Mouse (Mus musculus): Measurements from ENCODE around the gene Tbc1d16.

Gene Tbc1d16

DNA sequence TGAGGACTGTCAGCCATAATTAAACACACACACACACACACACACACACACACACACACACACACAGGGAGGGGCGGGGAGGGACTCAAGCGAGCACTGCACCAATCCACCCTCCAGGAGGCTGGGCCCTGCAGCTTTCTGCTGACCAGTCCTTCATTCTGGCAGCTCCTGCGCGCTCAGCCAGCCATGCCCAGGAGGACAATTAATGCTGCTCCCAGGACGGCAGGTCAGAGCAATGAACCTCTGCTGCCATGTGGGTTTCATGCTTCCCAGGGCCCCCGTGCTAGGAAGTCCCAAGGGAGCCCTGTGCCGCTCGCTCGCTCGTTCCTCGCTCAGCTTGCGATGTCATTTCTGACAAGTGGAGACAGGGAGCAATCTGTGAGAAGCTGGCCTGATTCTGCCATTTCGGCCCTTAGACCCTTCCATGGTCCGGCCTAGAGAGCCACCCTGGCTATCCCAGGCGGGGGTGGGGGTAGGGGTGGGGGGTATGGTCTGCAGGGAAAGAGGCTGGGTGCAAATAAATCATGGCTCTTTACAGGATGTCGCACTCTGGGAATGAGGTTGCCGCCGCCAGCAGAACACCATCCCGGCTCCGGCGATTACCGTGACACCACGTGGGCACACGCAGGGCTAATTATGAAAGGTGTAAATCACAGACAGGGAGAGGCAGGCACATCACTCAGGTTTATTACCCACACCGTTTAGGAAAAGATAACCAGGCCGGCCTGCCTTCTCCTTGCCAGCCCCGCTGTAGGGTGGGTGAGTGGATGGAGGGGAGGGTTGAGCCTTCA, 51.7 kb downstream of the Tbc1d16 start:
- no peak for DNase-seq (ENCODE audit: low spot score)

DNA sequence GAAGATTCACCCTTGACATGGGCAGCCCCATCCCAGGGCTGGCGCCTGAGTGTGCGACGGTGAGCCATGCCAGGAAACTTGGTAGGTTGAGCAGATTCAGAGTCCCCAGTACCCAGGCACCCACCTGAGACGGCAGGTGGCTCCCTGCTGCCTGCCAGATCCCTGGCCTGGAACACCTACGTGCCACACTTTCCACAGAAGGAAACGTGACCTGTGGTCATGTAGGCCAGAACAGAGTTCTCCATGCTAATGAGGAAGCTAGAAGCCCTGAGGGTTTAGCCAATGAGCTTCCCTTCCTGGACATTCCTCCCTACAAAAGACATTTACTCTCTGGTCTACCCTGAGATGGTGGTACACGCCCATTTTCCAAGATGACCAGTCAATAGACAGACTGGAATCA, 56.7 kb downstream of the Tbc1d16 start:
- no peak for DNase-seq (ENCODE audit: low spot score)

DNA sequence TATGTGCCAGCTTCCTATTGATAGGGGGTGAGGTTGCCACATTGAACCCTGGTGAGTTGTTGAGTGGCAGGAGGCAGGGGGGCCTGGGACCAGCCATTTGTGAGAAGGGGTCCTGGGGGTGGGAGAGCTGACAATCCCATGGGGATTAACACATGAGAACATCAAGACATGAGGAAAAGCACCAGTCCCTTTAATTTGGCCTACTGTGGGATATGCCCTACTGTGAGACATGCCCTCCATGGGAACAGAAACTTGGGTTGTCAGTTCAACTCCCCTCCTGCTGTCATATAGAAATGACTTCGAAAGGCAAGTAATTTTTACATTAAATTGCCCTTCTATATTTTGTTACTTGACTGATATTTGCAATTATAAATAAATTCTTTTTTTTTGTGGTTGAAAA, 59.4 kb downstream of the Tbc1d16 start:
- DNase-seq (ENCODE audit: low spot score), result no peak

DNA sequence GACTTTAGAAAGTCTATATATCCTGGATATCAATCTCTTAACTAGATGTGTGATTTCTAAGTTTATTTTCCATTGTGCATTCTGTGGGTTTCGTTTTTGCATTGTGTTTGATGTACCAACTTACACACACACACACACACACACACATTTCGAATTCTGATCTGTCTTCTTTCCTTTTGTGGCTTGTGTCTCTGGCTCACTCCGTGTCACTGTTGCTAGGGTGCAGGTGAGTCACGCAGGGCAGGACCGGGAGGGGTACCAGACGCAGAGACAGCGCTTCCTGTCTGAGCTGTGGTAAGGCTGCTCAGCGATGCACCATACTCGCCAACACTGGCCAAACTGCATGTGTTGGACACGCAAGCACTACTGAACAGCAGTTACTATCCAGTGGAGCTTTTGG, 62.3 kb downstream of the Tbc1d16 start:
- no peak for DNase-seq (ENCODE audit: low spot score)

DNA sequence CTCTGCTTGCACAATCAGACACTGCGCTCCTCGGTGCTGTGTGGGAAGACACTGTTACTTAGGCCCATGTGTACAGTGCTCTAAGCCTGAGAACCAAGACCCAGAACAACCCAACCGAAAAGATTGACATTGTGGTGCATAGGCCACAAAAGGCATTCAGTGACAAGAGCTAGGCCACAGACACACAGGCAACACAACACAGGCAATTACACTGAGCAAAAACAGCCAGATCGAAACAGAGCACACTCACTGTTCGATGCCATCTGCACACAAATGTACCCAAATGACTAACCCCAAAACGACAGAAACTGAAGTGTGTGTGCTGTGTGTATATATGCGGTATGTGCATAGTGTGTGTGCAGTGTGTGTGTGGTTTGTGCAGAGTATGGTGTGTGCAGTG, 63.9 kb downstream of the Tbc1d16 start:
- no peak for DNase-seq (ENCODE audit: low spot score)

DNA sequence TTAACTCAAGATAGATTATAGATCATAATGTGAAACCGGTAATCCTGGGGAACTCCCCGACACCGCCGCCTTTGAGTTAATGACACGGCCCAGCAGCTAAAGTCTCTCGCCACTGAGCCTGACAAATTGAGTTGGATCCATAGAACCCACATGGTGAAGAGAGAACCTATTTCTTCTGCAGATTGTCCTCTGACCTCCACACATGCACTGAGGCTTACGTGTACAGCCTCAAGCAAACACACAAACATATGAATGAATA, 64.6 kb downstream of the Tbc1d16 start:
- no peak for DNase-seq (ENCODE audit: low spot score)

DNA sequence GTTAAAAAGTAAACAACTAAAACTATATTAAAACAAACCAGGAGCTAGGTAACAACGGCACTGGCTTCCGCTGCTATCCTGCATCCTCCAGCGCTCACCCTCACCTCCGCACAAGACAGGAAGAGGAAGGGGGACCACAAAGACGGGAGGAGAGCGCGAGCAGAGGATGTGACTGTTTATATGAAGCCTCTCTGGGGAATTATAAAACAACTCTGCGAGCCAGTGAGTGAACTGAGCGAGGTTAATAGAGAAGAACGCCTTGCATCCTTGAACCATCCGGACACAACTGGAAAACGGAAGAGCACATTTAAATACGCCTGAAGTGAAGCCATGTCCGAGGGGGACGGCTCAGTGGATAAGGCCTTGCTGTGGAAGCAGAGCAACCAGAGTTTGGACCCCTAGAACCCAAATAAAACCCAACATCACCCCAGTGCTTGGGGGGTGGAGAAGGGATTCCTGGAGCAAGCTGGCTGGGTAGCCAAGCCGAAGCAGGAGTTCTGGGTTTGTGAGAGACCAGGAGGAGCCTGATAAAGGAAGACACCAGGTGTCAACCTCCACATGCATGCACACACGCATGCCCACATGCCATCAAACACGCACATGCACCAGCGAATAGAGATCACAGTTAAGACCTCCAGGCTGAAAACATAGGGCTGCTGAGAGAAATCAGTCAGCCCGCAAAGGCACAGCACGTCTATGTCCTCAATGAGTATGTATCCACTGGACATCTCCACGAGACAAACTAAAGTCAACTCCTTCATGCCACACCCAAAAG, 65.2 kb downstream of the Tbc1d16 start:
- DNase-seq (ENCODE audit: low spot score), result no peak

DNA sequence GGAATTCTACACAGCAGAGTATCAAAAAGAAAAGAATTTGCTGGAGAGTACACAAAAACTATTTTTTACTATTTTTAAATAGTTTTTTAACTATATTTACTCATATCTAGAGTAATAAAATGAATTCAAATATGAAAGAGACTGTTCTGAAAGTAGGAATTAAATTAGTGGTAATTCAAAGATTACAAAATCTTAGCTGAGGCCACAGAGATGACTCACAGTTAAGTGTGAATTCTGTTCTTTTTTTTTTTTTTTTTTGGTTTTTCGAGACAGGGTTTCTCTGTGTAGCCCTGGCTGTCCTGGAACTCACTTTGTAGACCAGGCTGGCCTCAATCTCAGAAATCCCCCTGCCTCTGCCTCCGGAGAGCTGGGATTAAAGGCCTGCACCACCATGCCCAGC, 66.6 kb downstream of the Tbc1d16 start:
- DNase-seq (ENCODE audit: low spot score), result no peak

DNA sequence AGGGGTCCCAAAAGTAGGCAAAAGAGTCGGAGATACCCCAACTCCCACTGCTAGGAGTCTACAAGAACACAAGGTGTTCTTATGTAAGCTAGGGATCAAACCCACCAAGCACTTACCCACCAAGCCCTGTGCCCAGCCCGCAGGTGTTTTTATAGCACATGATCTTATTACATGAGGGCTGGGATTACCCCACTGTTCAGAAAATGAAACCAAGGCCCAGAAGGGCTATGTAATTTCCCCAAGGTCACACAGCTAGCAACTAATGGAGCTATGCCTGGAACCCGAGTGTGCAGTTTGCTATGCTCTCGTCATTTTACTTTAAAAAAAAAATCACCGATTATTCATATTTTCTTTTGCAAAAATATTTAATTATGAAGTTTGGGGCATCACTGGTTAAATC, 68.2 kb downstream of the Tbc1d16 start:
- no peak for DNase-seq (ENCODE audit: low spot score)

DNA sequence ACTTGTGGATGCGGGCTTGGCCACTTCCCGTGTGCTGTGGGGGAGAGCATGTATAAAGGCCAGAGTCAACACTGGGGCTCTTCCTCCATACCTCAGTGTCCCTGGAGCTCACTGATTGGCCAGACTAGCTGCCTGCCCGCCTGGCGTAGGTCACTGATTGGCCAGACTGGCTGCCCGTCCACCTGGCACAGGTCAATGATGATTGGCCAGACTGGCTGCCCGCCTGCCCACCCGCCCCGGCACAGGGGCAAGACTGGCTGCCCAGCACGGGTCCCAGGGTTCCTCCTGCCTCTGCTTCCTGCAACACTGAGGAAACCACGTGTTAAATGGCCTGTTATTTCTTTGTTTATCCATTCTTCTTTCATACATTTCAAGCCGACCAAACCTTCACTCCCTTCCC, 68.8 kb downstream of the Tbc1d16 start:
- DNase-seq (ENCODE audit: low spot score), result peak; percentile 95

DNA sequence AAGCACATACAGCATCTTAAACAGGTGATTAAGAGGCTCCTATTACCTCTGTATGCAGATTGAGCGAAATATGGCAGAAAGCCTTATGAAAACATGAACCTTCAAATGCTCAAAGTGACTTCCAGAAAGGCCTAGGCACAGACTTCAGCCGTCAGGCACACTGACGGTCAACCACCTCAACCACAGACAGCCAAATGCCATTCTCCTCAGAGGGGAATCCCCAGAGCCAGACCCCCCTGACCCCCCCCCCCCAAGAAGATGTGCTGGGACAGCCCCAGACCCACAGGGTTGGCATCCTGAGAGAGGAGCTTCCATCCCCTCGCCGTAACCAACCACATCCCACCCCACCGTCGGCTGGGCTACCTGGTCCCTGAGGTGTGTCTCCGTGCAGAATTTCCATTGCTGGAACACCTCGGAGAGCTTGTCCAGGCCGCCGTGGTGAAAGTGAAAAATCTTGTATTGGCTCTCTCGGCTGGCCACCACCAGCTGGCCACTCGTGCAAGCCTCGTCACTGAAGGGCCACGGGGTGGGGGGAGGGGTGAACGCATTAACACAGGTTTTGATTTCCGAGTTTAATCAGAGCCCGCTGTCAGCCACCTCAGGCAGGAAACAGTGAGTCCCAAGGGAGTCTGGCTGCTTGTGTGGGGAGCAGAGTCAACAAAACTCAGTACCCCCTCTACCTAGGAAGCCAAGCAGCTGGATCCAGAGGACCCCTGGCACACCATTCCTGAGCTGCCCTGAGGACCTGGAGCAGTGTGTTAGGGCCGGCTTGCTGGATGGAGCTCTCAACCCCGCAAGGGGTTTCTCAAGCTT, 70.7 kb downstream of the Tbc1d16 start:
- DNase-seq (ENCODE audit: low spot score), result no peak

DNA sequence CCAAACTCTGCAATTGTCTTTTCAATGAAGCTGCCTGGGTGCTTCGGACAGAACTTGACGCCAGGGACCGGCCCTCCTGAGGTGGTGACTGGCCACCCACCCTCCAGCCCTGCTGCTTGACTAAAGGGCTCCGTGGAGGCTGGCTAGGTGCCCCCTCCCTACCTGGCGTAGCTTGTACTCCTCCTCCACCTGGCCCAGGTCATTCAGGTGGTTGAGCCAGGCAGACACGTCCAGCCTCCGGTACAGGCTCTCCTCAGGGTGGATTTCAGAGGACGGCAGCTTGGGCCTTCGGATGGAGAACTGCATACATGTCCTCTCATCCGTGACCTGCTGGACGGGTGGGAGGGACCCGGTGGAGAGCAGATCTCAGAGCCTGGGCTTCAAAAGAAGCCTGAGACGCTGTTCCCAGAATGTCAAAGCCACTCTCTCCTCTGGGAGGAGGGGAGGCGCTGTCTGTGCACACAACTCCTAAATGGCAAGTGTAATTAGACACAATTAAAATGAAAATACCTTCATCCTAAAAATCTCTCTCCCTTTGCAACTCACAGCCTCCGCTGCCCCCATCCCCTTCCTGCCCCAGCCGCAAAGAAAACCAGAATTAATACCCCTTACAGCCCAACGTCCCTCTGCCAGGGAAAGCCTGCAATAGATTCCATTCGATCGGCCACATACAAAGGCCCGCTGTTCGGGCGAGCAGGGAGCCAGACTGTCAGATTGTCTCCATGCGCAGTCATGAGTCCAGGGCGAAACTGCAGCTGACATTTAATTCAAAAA, 71.6 kb downstream of the Tbc1d16 start:
- DNase-seq (ENCODE audit: low spot score), result no peak

DNA sequence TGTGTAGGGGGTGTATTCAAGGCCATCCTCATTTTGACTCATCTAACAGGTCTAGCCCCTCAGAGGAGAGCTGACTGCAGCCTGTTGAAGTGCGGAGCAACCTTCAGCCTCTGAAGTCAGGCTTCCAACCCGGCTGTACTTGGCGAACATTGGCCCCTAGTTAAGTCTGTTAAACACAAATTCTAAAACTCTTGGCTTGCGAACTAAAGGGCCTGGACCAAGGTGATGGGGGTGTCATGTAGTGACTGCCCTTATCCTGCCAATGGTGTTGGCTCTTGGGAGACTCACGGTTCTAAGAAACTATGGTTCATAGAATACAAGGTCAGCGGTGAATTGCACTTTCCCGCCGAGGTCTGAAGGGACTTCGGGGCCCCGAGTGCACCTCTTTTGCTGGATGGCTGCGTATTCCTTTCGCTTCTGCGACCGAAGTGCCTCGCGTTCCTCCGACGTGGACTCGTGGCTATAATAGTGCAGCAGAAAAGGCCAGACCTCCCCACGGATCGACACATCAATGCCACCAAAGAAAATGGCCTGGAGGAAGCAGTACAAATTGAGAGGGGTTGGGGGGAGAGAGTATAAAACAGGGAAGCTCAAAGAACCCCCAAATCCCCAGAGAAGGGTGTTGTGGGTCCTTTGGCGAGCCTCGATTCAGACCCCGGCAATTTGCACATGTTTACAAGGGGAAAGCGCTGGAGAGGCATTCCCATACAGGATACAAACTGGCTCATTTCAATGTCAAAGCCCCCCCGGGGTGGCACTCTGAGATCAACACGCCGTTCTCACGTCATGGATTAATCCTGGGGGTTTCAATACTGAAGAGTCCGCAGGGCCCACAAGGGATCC, 72.4 kb downstream of the Tbc1d16 start:
- DNase-seq (ENCODE audit: low spot score), result no peak

DNA sequence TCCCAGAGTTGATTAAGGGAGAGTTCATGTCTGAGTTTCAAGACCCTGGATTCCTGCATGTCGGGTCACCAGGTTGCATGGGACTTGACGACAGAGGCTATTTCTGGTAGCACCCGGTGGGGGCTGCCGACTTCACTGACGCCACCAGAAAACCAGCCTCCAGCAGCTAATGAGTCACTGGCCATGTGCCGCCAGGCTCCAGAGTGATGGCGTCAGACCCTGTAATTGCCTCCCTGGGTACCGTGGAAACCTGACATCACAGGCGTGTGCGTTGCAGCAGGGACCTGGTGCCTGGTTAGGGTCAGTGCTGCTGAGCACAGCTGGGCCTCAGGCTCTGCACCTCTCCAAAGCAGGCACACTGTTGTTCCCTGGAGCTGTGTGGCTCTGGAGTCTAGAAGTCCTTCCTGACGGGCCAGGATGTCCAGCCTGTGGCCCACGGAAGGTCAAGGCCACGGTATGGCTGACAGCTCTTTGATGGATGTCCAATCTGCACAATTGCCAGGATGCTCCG, 75.9 kb downstream of the Tbc1d16 start:
- no peak for DNase-seq (ENCODE audit: low spot score)

DNA sequence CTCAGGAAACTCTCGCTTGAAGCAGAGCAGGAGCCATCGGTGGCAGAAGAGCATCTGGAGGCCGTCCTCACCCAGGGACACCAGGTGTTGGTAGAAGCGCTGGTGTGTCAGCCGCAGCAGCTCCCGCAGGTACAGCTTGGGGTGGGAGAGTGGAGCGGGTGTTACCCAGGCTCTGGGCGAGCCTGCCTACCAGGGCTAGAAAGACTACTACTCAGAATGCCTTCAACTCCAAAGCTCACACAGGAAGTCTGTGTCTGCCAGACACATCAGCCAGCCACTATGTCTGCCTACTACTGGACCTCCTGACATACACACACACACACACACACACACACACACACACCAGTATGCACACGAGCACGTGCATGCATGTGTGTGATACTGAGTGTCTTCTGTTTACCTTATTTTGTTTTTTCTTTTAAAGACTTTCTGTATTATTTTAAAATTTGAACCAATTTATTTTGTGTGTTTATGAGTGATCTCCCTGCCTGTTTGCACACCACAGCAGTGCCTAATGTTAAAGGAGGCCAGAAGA, 77.2 kb downstream of the Tbc1d16 start:
- no peak for DNase-seq (ENCODE audit: low spot score)

DNA sequence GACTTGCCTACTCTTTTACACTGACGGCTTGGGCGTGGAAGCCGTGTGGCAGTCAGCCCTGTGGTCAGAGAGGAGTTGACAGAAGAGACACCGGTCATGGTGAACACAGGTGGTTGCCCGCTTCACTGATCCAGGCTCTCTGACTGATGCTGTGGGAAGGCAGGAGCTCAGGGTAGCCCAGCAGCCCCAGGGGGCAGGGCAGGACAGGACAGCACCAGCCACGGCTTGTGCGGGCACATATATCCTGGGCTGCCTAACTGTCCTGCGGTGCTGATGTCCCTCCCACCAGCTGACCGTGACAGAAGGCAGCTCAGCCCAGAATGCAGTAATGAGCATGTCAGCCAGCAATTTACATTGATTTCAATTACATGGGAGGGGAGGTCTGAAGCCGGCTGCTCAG, 77.9 kb downstream of the Tbc1d16 start:
- DNase-seq (ENCODE audit: low spot score), result no peak

DNA sequence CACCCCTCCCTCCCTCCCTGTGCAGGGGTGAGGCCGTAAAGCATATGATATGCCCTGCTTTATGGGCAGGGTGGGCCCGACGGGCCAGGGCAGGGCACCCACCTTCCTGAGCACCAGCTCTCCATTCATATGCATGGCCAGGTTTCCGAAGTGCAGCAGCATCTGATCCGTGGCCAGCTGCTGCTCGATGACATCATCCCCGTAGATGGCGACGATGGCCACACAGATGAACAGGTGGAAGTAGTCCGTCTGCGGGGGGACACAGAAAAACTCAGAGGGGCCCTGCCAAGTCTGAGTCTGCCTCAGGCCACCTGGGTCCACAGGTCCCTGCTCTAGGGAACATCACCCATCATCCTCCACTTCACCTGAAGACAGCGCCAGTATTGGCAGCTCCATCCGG, 79.5 kb downstream of the Tbc1d16 start:
- no peak for DNase-seq (ENCODE audit: low spot score)

DNA sequence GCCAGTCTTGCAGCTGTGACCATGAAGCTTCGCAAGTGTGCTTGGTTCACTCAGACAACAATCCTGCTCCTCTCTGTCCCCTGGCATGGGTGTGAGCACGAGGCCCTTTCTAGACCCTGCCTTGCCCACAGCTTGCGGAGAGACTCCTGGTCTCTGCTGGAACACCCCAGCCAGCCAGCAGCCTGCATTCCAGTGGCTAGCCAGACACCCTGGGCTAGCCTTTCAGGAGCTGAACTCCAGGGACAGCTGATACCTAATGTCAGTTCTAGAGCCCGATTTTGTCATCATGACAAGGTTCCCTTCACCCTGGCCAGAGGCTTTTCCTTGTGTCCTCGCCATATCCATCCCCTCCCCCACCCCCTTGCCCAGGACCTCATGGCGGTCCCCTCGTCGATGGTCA, 81.1 kb downstream of the Tbc1d16 start:
- no peak for DNase-seq (ENCODE audit: low spot score)

DNA sequence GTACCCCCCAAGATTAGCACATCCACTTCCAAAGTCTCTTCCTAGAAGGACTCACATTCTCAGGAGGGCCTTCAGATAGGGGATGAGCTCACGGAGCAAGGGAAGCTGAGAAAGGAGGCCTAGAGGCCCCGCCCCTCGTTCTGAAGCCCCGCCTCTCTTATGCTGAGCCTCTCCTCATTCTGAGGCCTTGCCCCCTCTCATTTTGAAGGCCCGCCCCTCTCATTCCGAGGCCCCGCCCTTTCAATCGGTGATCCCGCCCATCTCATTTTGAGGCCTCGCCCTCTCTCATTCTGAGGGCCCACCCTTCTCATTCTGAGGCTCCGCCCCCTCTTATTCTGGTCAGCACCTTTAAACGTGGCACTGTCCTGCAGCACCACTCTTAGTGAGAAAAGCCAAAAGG, 82.2 kb downstream of the Tbc1d16 start:
- DNase-seq (ENCODE audit: low spot score), result peak; percentile 47

DNA sequence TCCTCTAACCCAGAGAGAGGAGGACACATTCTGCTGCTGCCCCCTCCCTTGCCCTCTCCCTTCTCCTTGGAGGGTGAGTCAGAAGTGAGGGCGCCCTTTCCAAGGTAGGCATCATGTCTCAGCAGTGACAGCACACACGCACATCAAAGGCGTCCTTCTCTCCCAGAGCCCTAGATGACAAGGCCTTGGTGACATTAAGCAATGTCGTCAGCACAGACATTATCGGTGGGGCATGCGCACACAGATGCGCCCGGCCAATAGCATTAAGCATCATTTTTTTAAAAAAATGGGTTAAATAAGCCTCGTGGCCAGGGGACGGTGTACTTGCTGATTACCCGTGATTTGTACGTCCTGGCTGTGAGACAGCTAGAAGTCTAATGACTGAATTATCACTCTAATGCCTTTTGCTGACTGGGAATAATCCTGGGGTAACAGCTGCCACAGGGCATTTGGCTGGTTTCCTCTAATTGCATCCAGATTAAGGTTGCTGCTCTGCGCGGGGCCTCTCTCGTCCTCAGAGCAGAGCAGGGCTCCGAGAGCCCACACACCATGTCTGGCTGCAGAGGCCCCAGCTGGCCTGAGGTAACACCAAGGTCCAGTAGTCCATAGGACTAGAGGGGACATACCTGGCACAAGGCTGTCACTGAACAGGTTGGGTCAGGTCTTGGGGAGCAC, 83.4 kb downstream of the Tbc1d16 start:
- DNase-seq (ENCODE audit: low spot score), result no peak
